Mouse (Mus musculus) brain, embryonic 18.5 days (tissue): ENCODE data around the gene Gm5934.
"Not testable (repeated sequence)": the region's sequence is repeated elsewhere in the genome, so short reads cannot be mapped to it uniquely, and the experiment has no call there.

Experiments used
- DNase-seq: peaks from one replicate; pipeline ENCODE4 v3.0.0-alpha.2; 2012; ENCODE audit warnings: low read depth, low spot score

Gene Gm5934

DNA sequence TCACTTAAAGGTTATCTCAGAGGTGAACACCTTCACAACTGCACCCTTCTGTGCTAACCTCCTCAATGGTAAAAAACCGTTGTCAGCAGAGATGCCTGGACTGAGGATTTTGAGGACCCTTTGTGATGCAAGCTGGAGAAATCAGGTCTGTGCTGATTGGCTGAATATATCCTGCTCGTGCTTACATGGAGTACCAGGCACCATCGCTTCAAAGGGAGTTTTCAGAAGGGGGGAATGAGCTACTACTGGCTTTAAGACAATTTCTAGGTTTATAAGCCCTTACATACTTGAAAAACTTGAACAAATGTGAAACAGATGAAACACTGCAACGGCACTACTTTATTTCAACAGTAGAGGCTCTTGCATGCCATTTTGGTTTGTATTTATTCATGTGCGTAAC lies at the start of gene Gm5934:
TSS of gene Gm5934 (minus strand) at position 101 of the 400 bp plus-strand sequence.
- DNase-seq, result not testable (repeated sequence)
